Mouse (Mus musculus) testis, adult 2 months (tissue): Measurements from ENCODE around the gene Atp13a4.

Source experiments
- CTCF ChIP-seq: fragments of 200-500 bp; IDR thresholded peaks from 2 replicates; pipeline ENCODE4 v1.5.1; 2012; ENCODE audit warnings: low read depth, mild to moderate bottlenecking, inconsistent platforms, low read length, moderate library complexity; ENCODE audit not compliant: control insufficient read depth, insufficient read depth, insufficient replicate concordance
- POLR2A ChIP-seq: fragments of 200-500 bp; IDR thresholded peaks from 2 replicates; pipeline ENCODE4 v1.6.1; 2012; ENCODE audit warnings: low read depth, mild to moderate bottlenecking, inconsistent platforms, low read length, moderate library complexity; ENCODE audit not compliant: control insufficient read depth

GRCm38 (mm10) chr16:29536411-29537204 is 8.1 kb downstream of the Atp13a4 start:
- TF ChIP-seq CTCF (no peak), POLR2A (no peak)
